33 mouse cellular contexts compared by ENCODE assay signal in the genomic region with DNA sequence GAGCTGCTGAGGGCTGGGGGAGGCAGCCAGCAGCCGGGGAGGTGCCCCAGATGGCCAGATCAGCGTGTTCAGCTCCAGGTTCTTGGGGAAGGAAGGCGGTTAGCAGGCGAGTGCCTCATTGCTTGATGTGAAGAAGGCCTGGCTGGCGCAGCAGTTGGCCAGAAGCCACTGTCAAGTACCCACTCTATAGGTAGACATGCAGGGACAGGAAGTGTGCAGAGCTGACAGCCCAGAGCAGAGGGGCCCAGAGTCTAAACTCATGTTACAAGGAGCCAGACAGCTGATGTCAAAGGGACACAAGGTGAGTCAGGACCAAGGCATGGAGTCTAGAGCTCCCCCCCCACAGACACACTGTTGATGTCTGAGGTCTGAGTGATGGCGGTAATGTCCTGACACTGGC. TPM values are rescaled to one million over a fixed set of nuclear protein-coding genes. Genes with fewer than 3 reads are reported as not detected.
DNase-seq lines count a peak whose midpoint lies in the region; ATAC-seq and TF ChIP-seq lines count a peak whose summit lies in the region.
"Had no signal": no experiment of that assay in that cellular context is flagged by ENCODE, and none has a peak within 500 bp of the region (broad histone marks: within the 10 kb centered on the region; RNA-seq: fewer than 3 reads in every experiment).

No protein-coding gene starts in this region.

- no peaks in the 10 kb centered on the region for H3K4me1 ChIP-seq in lung, embryonic 14.5 days (ENCODE audit: insufficient read depth)
- no peaks in the 10 kb centered on the region for H3K4me1 ChIP-seq in lung, postnatal 0 days (ENCODE audit: insufficient read depth, low read depth, low read length)
- H3K4me1 ChIP-seq in lung, adult 2 months (ENCODE audit: control insufficient read depth, insufficient read depth, low read length), result no peaks in the 10 kb centered on the region
- H3K4me1 ChIP-seq: embryonic facial prominence, embryonic 13.5 days; forebrain, embryonic 12.5 days; forebrain, embryonic 15.5 days; hindbrain, embryonic 13.5 days had no signal

- H3K9me3 ChIP-seq in lung, embryonic 14.5 days (ENCODE audit: low read depth, low read length), result no peaks in the 10 kb centered on the region
- no peaks in the 10 kb centered on the region for H3K9me3 ChIP-seq in lung, postnatal 0 days (ENCODE audit: low read length)
- H3K9me3 ChIP-seq: embryonic facial prominence, embryonic 10.5 days; embryonic facial prominence, embryonic 13.5 days; forebrain, embryonic 12.5 days; forebrain, embryonic 15.5 days; G1E; heart, embryonic 12.5 days; heart, embryonic 15.5 days; hindbrain, embryonic 10.5 days; hindbrain, embryonic 13.5 days had no signal

- no peaks in the 10 kb centered on the region for H3K27me3 ChIP-seq in lung, embryonic 14.5 days (ENCODE audit: insufficient read depth, low read length)
- H3K27me3 ChIP-seq in lung, postnatal 0 days (replicated peaks; ENCODE audit: insufficient read depth, low read length), result no peaks in the 10 kb centered on the region
- H3K27me3 ChIP-seq: embryonic facial prominence, embryonic 13.5 days; forebrain, embryonic 12.5 days; hindbrain, embryonic 13.5 days had no signal

- TF ChIP-seq POLR2A in lung, adult 2 months (IDR thresholded peaks at IDR 0.05; ENCODE audit: borderline replicate concordance, extremely low read depth, low read depth, low read length), result no peak

- H3K27ac ChIP-seq in gastrocnemius, adult 2 months, result peak overlapping the region; percentile 93
- H3K27ac ChIP-seq in lung, embryonic 14.5 days (ENCODE audit: low read depth), result no peak overlapping the region
- no peak overlapping the region for H3K27ac ChIP-seq in lung, postnatal 0 days (ENCODE audit: low read length)
- H3K27ac ChIP-seq: embryonic facial prominence, embryonic 10.5 days; embryonic facial prominence, embryonic 13.5 days; forebrain, embryonic 12.5 days; forebrain, embryonic 15.5 days; heart, embryonic 15.5 days; hindbrain, embryonic 10.5 days; hindbrain, embryonic 13.5 days had no signal

- H3K4me3 ChIP-seq in gastrocnemius, adult 2 months, result no peak overlapping the region
- no peak overlapping the region for H3K4me3 ChIP-seq in lung, embryonic 14.5 days (ENCODE audit: low read depth, low read length)
- no peak overlapping the region for H3K4me3 ChIP-seq in lung, postnatal 0 days (ENCODE audit: low read depth, low read length)
- no peak overlapping the region for H3K4me3 ChIP-seq in lung, adult 2 months (replicated peaks; ENCODE audit: extremely low read depth, low read depth, low read length)
- H3K4me3 ChIP-seq: embryonic facial prominence, embryonic 10.5 days; embryonic facial prominence, embryonic 13.5 days; erythroblast, embryonic 14.5 days; forebrain, embryonic 12.5 days; forebrain, embryonic 15.5 days; heart, embryonic 12.5 days; heart, embryonic 15.5 days; hindbrain, embryonic 10.5 days; hindbrain, embryonic 13.5 days had no signal

- DNase-seq in gastrocnemius, adult 2 months, result peak; percentile 15
- DNase-seq in gastrocnemius, postnatal 10 days, result no peak
- DNase-seq in lung, embryonic 14.5 days, result no peak
- DNase-seq in lung, postnatal 10 days, result no peak
- peak; percentile 34 for DNase-seq in lung, postnatal 0 days (ENCODE audit: low spot score)
- no peak for DNase-seq in lung, adult 2 months
- no peak for DNase-seq in kidney, adult 11 months
- DNase-seq: adrenal gland, postnatal 10 days; adrenal gland, postnatal 36 days; B cell, adult 2 months; cerebellum, adult 8-10 months; cerebellum, postnatal 10 days; cerebellum, postnatal 36 days; embryo, embryonic 11 days; heart, postnatal 10 days; heart, postnatal 36 days had no signal

- 0 out of 2 replicates have a peak, but pooled peaks have one; percentile 32 for ATAC-seq in lung, embryonic 14.5 days (ENCODE audit: insufficient read depth)
- ATAC-seq in lung, postnatal 0 days, result peak; percentile 55
- ATAC-seq: forebrain, embryonic 15.5 days; hindbrain, embryonic 16.5 days; Patski had no signal

- no peak for TF ChIP-seq CTCF in gastrocnemius, adult 2 months (IDR thresholded peaks at IDR 0.05)
- no peak for TF ChIP-seq CTCF in lung, embryonic 14.5 days (IDR thresholded peaks at IDR 0.05; ENCODE audit: low read depth)
- no peak for TF ChIP-seq CTCF in lung, postnatal 0 days (IDR thresholded peaks at IDR 0.05)
- TF ChIP-seq CTCF in lung, adult 2 months (IDR thresholded peaks at IDR 0.05; ENCODE audit: insufficient read depth, low read length), result no peak

- H3K36me3 ChIP-seq in lung, embryonic 14.5 days (ENCODE audit: insufficient read depth), result peaks cover 58% of the 10 kb centered on the region
- peaks cover 17% of the 10 kb centered on the region for H3K36me3 ChIP-seq in lung, postnatal 0 days (ENCODE audit: insufficient read depth, low read length)

- intact Hi-C loops in gastrocnemius, adult 2 months (cut with DNase I), result loop anchor here (2.0 kb wide), 1 partner anchor 31 kb away; no protein-coding TSS in a partner anchor

- H3K9ac ChIP-seq in lung, embryonic 14.5 days, result no peak overlapping the region
- no peak overlapping the region for H3K9ac ChIP-seq in lung, postnatal 0 days (replicated peaks; ENCODE audit: low read depth)
- H3K9ac ChIP-seq: embryonic facial prominence, embryonic 13.5 days; forebrain, embryonic 12.5 days; forebrain, embryonic 15.5 days; heart, embryonic 12.5 days; heart, embryonic 15.5 days; hindbrain, embryonic 13.5 days had no signal

- TF ChIP-seq EP300 in lung, postnatal 0 days (IDR thresholded peaks at IDR 0.05), result no peak

- WGBS in lung, embryonic 14.5 days, result 69% methylated on average over 6 of the region's 6 CpGs
- WGBS in lung, postnatal 0 days, result 56% methylated on average over 6 of the region's 6 CpGs
- 72% methylated on average over 6 of the region's 6 CpGs for WGBS in lung, adult 2 months

- no peak overlapping the region for H3K4me2 ChIP-seq in lung, embryonic 14.5 days
- no peak overlapping the region for H3K4me2 ChIP-seq in lung, postnatal 0 days (replicated peaks; ENCODE audit: low read depth, low read length)
- H3K4me2 ChIP-seq: embryonic facial prominence, embryonic 13.5 days; forebrain, embryonic 12.5 days; forebrain, embryonic 15.5 days; heart, embryonic 12.5 days; heart, embryonic 15.5 days; hindbrain, embryonic 13.5 days had no signal

RNA-seq across cellular contexts. Expression of a gene that starts 5.9 kb away (rescaled TPM):
- total RNA-seq in gastrocnemius, adult 2 months (2021), result not detected
- not detected for total RNA-seq in gastrocnemius, postnatal 10 days (2021)
- polyA plus RNA-seq in lung, embryonic 14.5 days (2014; fragmentation: Nextera tagmentation; extraction: Ambion mirVana), result not detected in 2 replicates
- polyA plus RNA-seq in lung, postnatal 0 days (2015; fragmentation: Nextera tagmentation; extraction: Ambion mirVana), result not detected in 2 replicates
- not detected in 2 replicates for polyA plus RNA-seq in lung, adult 2 months (2012; rRNA removed)
- total RNA-seq: adrenal gland, adult 18-20 months; adrenal gland, postnatal 10 days; adrenal gland, postnatal 36 days; CH12.LX; G1E; gastrocnemius, postnatal 36 days; granulocyte monocyte progenitor cell, adult 5-6 weeks; heart, postnatal 10 days; heart, postnatal 36 days had no signal
- polyA plus RNA-seq: cortical plate, adult 2 months; embryonic facial prominence, embryonic 10.5 days; embryonic facial prominence, embryonic 13.5 days; erythroblast, embryonic 14.5 days; forebrain, embryonic 12.5 days; forebrain, embryonic 15.5 days; G1E; heart, embryonic 12.5 days; heart, embryonic 15.5 days; hindbrain, embryonic 10.5 days; hindbrain, embryonic 13.5 days; hindbrain, embryonic 16.5 days; Patski had no signal

RNA-seq across cellular contexts. Expression of a gene that starts 28.6 kb away (rescaled TPM):
- 100 to 1,000 TPM; 141 to 165 TPM for total RNA-seq in gastrocnemius, adult 2 months (2021)
- total RNA-seq in gastrocnemius, postnatal 10 days (2021), result 10 to 100 TPM; 59.6 to 70.3 TPM
- polyA plus RNA-seq in lung, embryonic 14.5 days (2014; fragmentation: Nextera tagmentation; extraction: Ambion mirVana), result 17.5 and 18.4 TPM in 2 replicates
- 12.1 and 13.9 TPM in 2 replicates for polyA plus RNA-seq in lung, postnatal 0 days (2015; fragmentation: Nextera tagmentation; extraction: Ambion mirVana)
- polyA plus RNA-seq in lung, adult 2 months (2012; rRNA removed), result 48.2 and 49.9 TPM in 2 replicates

RNA-seq across cellular contexts. Expression of a gene that starts 40.1 kb away (rescaled TPM):
- 100 to 1,000 TPM; 166 to 175 TPM for total RNA-seq in gastrocnemius, adult 2 months (2021)
- total RNA-seq in gastrocnemius, postnatal 10 days (2021), result 100 to 1,000 TPM; 101 to 106 TPM
- 198 and 202 TPM in 2 replicates for polyA plus RNA-seq in lung, embryonic 14.5 days (2014; fragmentation: Nextera tagmentation; extraction: Ambion mirVana)
- polyA plus RNA-seq in lung, postnatal 0 days (2015; fragmentation: Nextera tagmentation; extraction: Ambion mirVana), result 411 and 449 TPM in 2 replicates
- polyA plus RNA-seq in lung, adult 2 months (2012; rRNA removed), result 106 and 140 TPM in 2 replicates

Comparison
In these comparisons a context has a peak if more than half of its experiments do, and no peak if none do; other contexts are left out.
1. DNase-seq: peak in gastrocnemius, adult 2 months (single experiment) and lung, postnatal 0 days (single experiment); none in gastrocnemius, postnatal 10 days (single experiment), lung, embryonic 14.5 days (single experiment), lung, postnatal 10 days (single experiment), lung, adult 2 months (single experiment) and kidney, adult 11 months (single experiment).